Mouse (Mus musculus): Measurements from ENCODE around the gene Ano4. TPM values are rescaled to one million over a fixed set of nuclear protein-coding genes. Genes with fewer than 3 reads are reported as not detected.

The Ano4 gene
- total RNA-seq, 1 experiment = 0.80 TPM

GRCm38 (mm10) chr10:89103594-89103993, 241.0 kb downstream of the Ano4 start:
- in situ Hi-C loops (cut with MboI; ENCODE audit: low sequenced_read_pairs in 2 of 2, unreplicated experiment in 2 of 2) = no loop called here
- H3K27ac ChIP-seq (ENCODE audit: insufficient read depth, low read depth, low read length, poor library complexity, severe bottlenecking) = no peak overlapping the region
- no peak overlapping the region for H3K9ac ChIP-seq (ENCODE audit: insufficient read depth, low read depth, low read length, poor library complexity, severe bottlenecking)
- H3K9me3 ChIP-seq (ENCODE audit: control insufficient read depth, insufficient read depth, low read depth, low read length) = no peaks in the 10 kb centered on the region
- no peak for TF ChIP-seq ZNF384 (IDR thresholded peaks at IDR 0.05; ENCODE audit: low read depth, low read length)
- no peak for TF ChIP-seq MAFK (IDR thresholded peaks at IDR 0.05; ENCODE audit: insufficient read depth, low read depth, low read length)
- no peak for TF ChIP-seq CHD2 (IDR thresholded peaks at IDR 0.05; ENCODE audit: low read depth, low read length)
- TF ChIP-seq HCFC1 (IDR thresholded peaks at IDR 0.05; ENCODE audit: borderline replicate concordance, insufficient read depth, low read length) = no peak
- no peak for TF ChIP-seq ZC3H11A (IDR thresholded peaks at IDR 0.05; ENCODE audit: borderline replicate concordance, low read depth, low read length)
- no peaks in the 10 kb centered on the region for H3K4me1 ChIP-seq (ENCODE audit: control insufficient read depth in 2 of 2, insufficient read depth in 2 of 2, low read length in 2 of 2, poor library complexity in 1 of 2)
- no peaks in the 10 kb centered on the region for H3K36me3 ChIP-seq (ENCODE audit: control insufficient read depth, insufficient read depth, low read length, poor library complexity, severe bottlenecking)
- DNase-seq (ENCODE audit: low read depth, low spot score) = no peak
- no peak overlapping the region for H3K4me3 ChIP-seq (ENCODE audit: insufficient read depth in 1 of 2, low read depth in 1 of 2, low read length in 2 of 2, poor library complexity in 1 of 2, severe bottlenecking in 1 of 2)

GRCm38 (mm10) chr10:89102025-89102424, 242.5 kb downstream of the Ano4 start:
- H3K36me3 ChIP-seq (ENCODE audit: control insufficient read depth, insufficient read depth, low read length, poor library complexity, severe bottlenecking) = no peaks in the 10 kb centered on the region
- in situ Hi-C loops (cut with MboI; ENCODE audit: low sequenced_read_pairs in 2 of 2, unreplicated experiment in 2 of 2) = no loop called here
- no peak for TF ChIP-seq CHD2 (IDR thresholded peaks at IDR 0.05; ENCODE audit: low read depth, low read length)
- TF ChIP-seq ZNF384 (IDR thresholded peaks at IDR 0.05; ENCODE audit: low read depth, low read length) = no peak
- TF ChIP-seq MAFK (IDR thresholded peaks at IDR 0.05; ENCODE audit: insufficient read depth, low read depth, low read length) = no peak
- TF ChIP-seq HCFC1 (IDR thresholded peaks at IDR 0.05; ENCODE audit: borderline replicate concordance, insufficient read depth, low read length) = no peak
- no peak for TF ChIP-seq ZC3H11A (IDR thresholded peaks at IDR 0.05; ENCODE audit: borderline replicate concordance, low read depth, low read length)
- no peaks in the 10 kb centered on the region for H3K4me1 ChIP-seq (ENCODE audit: control insufficient read depth in 2 of 2, insufficient read depth in 2 of 2, low read length in 2 of 2, poor library complexity in 1 of 2)
- H3K9me3 ChIP-seq (ENCODE audit: control insufficient read depth, insufficient read depth, low read depth, low read length) = no peaks in the 10 kb centered on the region
- H3K4me3 ChIP-seq (ENCODE audit: insufficient read depth in 1 of 2, low read depth in 1 of 2, low read length in 2 of 2, poor library complexity in 1 of 2, severe bottlenecking in 1 of 2) = no peak overlapping the region
- H3K27ac ChIP-seq (ENCODE audit: insufficient read depth, low read depth, low read length, poor library complexity, severe bottlenecking) = no peak overlapping the region
- DNase-seq (ENCODE audit: low read depth, low spot score) = no peak
- H3K9ac ChIP-seq (ENCODE audit: insufficient read depth, low read depth, low read length, poor library complexity, severe bottlenecking) = no peak overlapping the region

DNA sequence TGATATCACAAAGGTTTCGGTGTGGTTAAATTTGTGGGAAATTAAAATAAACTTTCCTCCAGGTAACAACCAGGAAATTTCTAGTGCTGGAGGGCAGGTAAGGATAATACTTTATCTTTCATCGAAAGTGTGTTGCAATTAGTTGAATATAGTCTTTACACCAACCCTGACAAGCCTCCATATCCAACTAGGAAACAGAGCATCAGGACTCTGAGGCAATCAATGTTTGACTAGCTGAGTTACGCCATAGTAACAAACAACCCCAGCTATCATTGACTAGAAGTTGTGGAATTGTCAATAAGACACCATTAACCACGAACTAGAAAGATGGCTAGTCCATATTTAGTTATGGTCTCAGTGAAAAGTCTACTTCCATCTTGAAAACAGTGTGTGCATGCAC, 246.4 kb downstream of the Ano4 start:
- in situ Hi-C loops (cut with MboI; ENCODE audit: low sequenced_read_pairs in 2 of 2, unreplicated experiment in 2 of 2) = no loop called here
- Histone ChIP-seq H3K27ac (ENCODE audit: insufficient read depth, low read depth, low read length, poor library complexity, severe bottlenecking) (no peak overlapping the region), H3K9me3 (ENCODE audit: control insufficient read depth, insufficient read depth, low read depth, low read length) (no peaks in the 10 kb centered on the region), H3K4me1 (ENCODE audit: control insufficient read depth in 2 of 2, insufficient read depth in 2 of 2, low read length in 2 of 2, poor library complexity in 1 of 2) (no peaks in the 10 kb centered on the region), H3K9ac (ENCODE audit: insufficient read depth, low read depth, low read length, poor library complexity, severe bottlenecking) (no peak overlapping the region), H3K36me3 (ENCODE audit: control insufficient read depth, insufficient read depth, low read length, poor library complexity, severe bottlenecking) (no peaks in the 10 kb centered on the region), H3K4me3 (ENCODE audit: insufficient read depth in 1 of 2, low read depth in 1 of 2, low read length in 2 of 2, poor library complexity in 1 of 2, severe bottlenecking in 1 of 2) (no peak overlapping the region)
- TF ChIP-seq ZC3H11A (IDR thresholded peaks at IDR 0.05; ENCODE audit: borderline replicate concordance, low read depth, low read length) = no peak
- TF ChIP-seq MAFK (IDR thresholded peaks at IDR 0.05; ENCODE audit: insufficient read depth, low read depth, low read length) = no peak
- TF ChIP-seq ZNF384 (IDR thresholded peaks at IDR 0.05; ENCODE audit: low read depth, low read length) = no peak
- no peak for TF ChIP-seq CHD2 (IDR thresholded peaks at IDR 0.05; ENCODE audit: low read depth, low read length)
- no peak for TF ChIP-seq HCFC1 (IDR thresholded peaks at IDR 0.05; ENCODE audit: borderline replicate concordance, insufficient read depth, low read length)
- DNase-seq (ENCODE audit: low read depth, low spot score) = no peak

DNA sequence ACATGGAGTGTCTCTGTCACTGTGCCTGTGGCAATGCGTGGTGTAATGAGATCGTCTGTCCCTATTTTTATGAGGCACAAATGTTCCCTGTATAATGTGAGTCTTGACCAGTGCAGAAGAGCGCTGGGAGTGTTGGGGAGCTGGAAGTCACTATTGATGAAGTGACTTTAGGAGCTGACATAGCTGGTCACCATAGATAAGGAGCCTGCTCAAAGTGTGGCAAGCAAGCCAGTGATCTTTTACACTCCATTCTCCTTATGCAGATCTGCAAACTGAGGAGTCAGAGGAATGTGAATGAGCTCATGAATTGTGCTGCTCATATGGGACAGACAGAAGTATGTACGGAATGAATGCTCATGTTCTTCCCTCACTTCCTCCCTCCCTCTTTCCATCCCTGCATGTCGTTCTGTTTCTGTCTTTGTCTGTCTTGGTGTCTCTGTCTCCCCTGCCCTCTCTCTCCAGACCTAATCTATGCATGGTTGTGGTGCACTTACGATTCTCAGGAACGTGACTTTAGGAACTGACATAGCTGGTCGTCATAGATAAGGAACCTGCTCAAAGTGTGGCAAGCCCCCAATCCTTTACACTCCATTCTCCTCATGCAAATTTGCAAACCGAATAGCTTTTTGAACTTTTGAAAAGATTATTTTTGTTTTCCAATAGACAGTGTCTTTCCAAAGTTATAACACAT, 252.1 kb downstream of the Ano4 start:
- in situ Hi-C loops (cut with MboI; ENCODE audit: low sequenced_read_pairs in 2 of 2, unreplicated experiment in 2 of 2) = no loop called here
- DNase-seq (ENCODE audit: low read depth, low spot score) = no peak
- Histone ChIP-seq H3K36me3 (ENCODE audit: control insufficient read depth, insufficient read depth, low read length, poor library complexity, severe bottlenecking) (no peaks in the 10 kb centered on the region), H3K9me3 (ENCODE audit: control insufficient read depth, insufficient read depth, low read depth, low read length) (no peaks in the 10 kb centered on the region), H3K9ac (ENCODE audit: insufficient read depth, low read depth, low read length, poor library complexity, severe bottlenecking) (no peak overlapping the region), H3K4me1 (ENCODE audit: control insufficient read depth in 2 of 2, insufficient read depth in 2 of 2, low read length in 2 of 2, poor library complexity in 1 of 2) (no peaks in the 10 kb centered on the region), H3K4me3 (ENCODE audit: insufficient read depth in 1 of 2, low read depth in 1 of 2, low read length in 2 of 2, poor library complexity in 1 of 2, severe bottlenecking in 1 of 2) (no peak overlapping the region), H3K27ac (ENCODE audit: insufficient read depth, low read depth, low read length, poor library complexity, severe bottlenecking) (no peak overlapping the region)
- TF ChIP-seq ZNF384 (IDR thresholded peaks at IDR 0.05; ENCODE audit: low read depth, low read length) (no peak), MAFK (IDR thresholded peaks at IDR 0.05; ENCODE audit: insufficient read depth, low read depth, low read length) (no peak), CHD2 (IDR thresholded peaks at IDR 0.05; ENCODE audit: low read depth, low read length) (no peak), ZC3H11A (IDR thresholded peaks at IDR 0.05; ENCODE audit: borderline replicate concordance, low read depth, low read length) (no peak), HCFC1 (IDR thresholded peaks at IDR 0.05; ENCODE audit: borderline replicate concordance, insufficient read depth, low read length) (no peak)
